Mouse (Mus musculus): ENCODE results near the gene Supt6. TPM values are rescaled to one million over a fixed set of nuclear protein-coding genes. Genes with fewer than 3 reads are reported as not detected.
A peak's percentile ranks its signal among the peaks of the same experiment; 100 is the strongest.

Gene Supt6
- polyA plus RNA-seq, 1 experiment, result 30.7 TPM

GRCm38 (mm10) chr11:78271986-78272385 lies 26.2 kb upstream of the Supt6 start:
- TF ChIP-seq CTCF (IDR thresholded peaks at IDR 0.05; ENCODE audit: control insufficient read depth, insufficient read depth, low read length), result no peak
- TF ChIP-seq POLR2A (IDR thresholded peaks at IDR 0.05; ENCODE audit: borderline replicate concordance, control insufficient read depth, low read depth, low read length), result no peak
- H3K4me3 ChIP-seq (replicated peaks; ENCODE audit: control insufficient read depth, low read depth, low read length), result no peak overlapping the region
- H3K4me1 ChIP-seq (ENCODE audit: control insufficient read depth, insufficient read depth, low read length), result no peaks in the 10 kb centered on the region
- 93% methylated on average over 13 of the region's 13 CpGs for WGBS
- H3K27ac ChIP-seq (ENCODE audit: control insufficient read depth, insufficient read depth, low read depth, low read length, poor library complexity), result no peak overlapping the region

- H3K27ac ChIP-seq (ENCODE audit: control insufficient read depth, insufficient read depth, low read depth, low read length, poor library complexity), result no peak overlapping the region
- WGBS, result 93% methylated on average over 6 of the region's 6 CpGs
- no peak overlapping the region for H3K4me3 ChIP-seq (replicated peaks; ENCODE audit: control insufficient read depth, low read depth, low read length)
- H3K4me1 ChIP-seq (ENCODE audit: control insufficient read depth, insufficient read depth, low read length), result no peaks in the 10 kb centered on the region; the same call in 1 of the 2 replicates
- TF ChIP-seq CTCF (IDR thresholded peaks at IDR 0.05; ENCODE audit: control insufficient read depth, insufficient read depth, low read length), result no peak
- TF ChIP-seq POLR2A (IDR thresholded peaks at IDR 0.05; ENCODE audit: borderline replicate concordance, control insufficient read depth, low read depth, low read length), result no peak
Measured at GRCm38 (mm10) chr11:78265571-78265970, 19.8 kb upstream of the Supt6 start.

GRCm38 (mm10) chr11:78262550-78262949 lies 16.8 kb upstream of the Supt6 start:
- TF ChIP-seq CTCF (IDR thresholded peaks at IDR 0.05; ENCODE audit: control insufficient read depth, insufficient read depth, low read length) (peak; percentile 65), POLR2A (IDR thresholded peaks at IDR 0.05; ENCODE audit: borderline replicate concordance, control insufficient read depth, low read depth, low read length) (no peak)
- Histone ChIP-seq H3K4me1 (ENCODE audit: control insufficient read depth, insufficient read depth, low read length) (no peaks in the 10 kb centered on the region; the same call in 1 of the 2 replicates), H3K4me3 (replicated peaks; ENCODE audit: control insufficient read depth, low read depth, low read length) (peak overlapping the region; percentile 31), H3K27ac (ENCODE audit: control insufficient read depth, insufficient read depth, low read depth, low read length, poor library complexity) (0 out of 2 replicates have a peak overlapping the region, but pooled peaks have one; percentile 10)
- 3% methylated on average over 8 of the region's 8 CpGs for WGBS

- peak within 1 kb of the TSS; percentile 57 for H3K27ac ChIP-seq (ENCODE audit: control insufficient read depth, insufficient read depth, low read depth, low read length, poor library complexity)
- WGBS, result under 1% methylated on average over 112 of the region's 115 CpGs
- H3K4me3 ChIP-seq (replicated peaks; ENCODE audit: control insufficient read depth, low read depth, low read length), result peak within 1 kb of the TSS; percentile 99
- no peaks in the 10 kb centered on the region; the same call in 1 of the 2 replicates for H3K4me1 ChIP-seq (ENCODE audit: control insufficient read depth, insufficient read depth, low read length)
- TF ChIP-seq POLR2A (IDR thresholded peaks at IDR 0.05; ENCODE audit: borderline replicate concordance, control insufficient read depth, low read depth, low read length) (peak; percentile 78; the same call in 1 of the 2 replicates), CTCF (IDR thresholded peaks at IDR 0.05; ENCODE audit: control insufficient read depth, insufficient read depth, low read length) (no peak)
Measured at GRCm38 (mm10) chr11:78261380-78262352, 15.9 kb upstream of the Supt6 start, which contains the start of gene 2610507B11Rik. 2610507B11Rik (plus strand) TSS chr11:78261752.

- H3K4me3 ChIP-seq (replicated peaks; ENCODE audit: control insufficient read depth, low read depth, low read length), result no peak overlapping the region
- H3K4me1 ChIP-seq (ENCODE audit: control insufficient read depth, insufficient read depth, low read length), result no peaks in the 10 kb centered on the region; the same call in 1 of the 2 replicates
- TF ChIP-seq POLR2A (IDR thresholded peaks at IDR 0.05; ENCODE audit: borderline replicate concordance, control insufficient read depth, low read depth, low read length) (no peak), CTCF (IDR thresholded peaks at IDR 0.05; ENCODE audit: control insufficient read depth, insufficient read depth, low read length) (no peak)
- 86% methylated on average over 2 of the region's 2 CpGs for WGBS
- no peak overlapping the region for H3K27ac ChIP-seq (ENCODE audit: control insufficient read depth, insufficient read depth, low read depth, low read length, poor library complexity)
Measured at GRCm38 (mm10) chr11:78260489-78261258, 14.9 kb upstream of the Supt6 start.

- no peak for TF ChIP-seq CTCF (IDR thresholded peaks at IDR 0.05; ENCODE audit: control insufficient read depth, insufficient read depth, low read length)
- TF ChIP-seq POLR2A (IDR thresholded peaks at IDR 0.05; ENCODE audit: borderline replicate concordance, control insufficient read depth, low read depth, low read length), result no peak
- 86% methylated on average over 1 of the region's 1 CpGs for WGBS
- Histone ChIP-seq H3K4me1 (ENCODE audit: control insufficient read depth, insufficient read depth, low read length) (no peaks in the 10 kb centered on the region), H3K4me3 (replicated peaks; ENCODE audit: control insufficient read depth, low read depth, low read length) (no peak overlapping the region), H3K27ac (ENCODE audit: control insufficient read depth, insufficient read depth, low read depth, low read length, poor library complexity) (no peak overlapping the region)
Measured at GRCm38 (mm10) chr11:78256618-78257017, 10.8 kb upstream of the Supt6 start.

- TF ChIP-seq CTCF (IDR thresholded peaks at IDR 0.05; ENCODE audit: control insufficient read depth, insufficient read depth, low read length), result no peak
- no peak for TF ChIP-seq POLR2A (IDR thresholded peaks at IDR 0.05; ENCODE audit: borderline replicate concordance, control insufficient read depth, low read depth, low read length)
- Histone ChIP-seq H3K27ac (ENCODE audit: control insufficient read depth, insufficient read depth, low read depth, low read length, poor library complexity) (no peak overlapping the region), H3K4me3 (replicated peaks; ENCODE audit: control insufficient read depth, low read depth, low read length) (no peak overlapping the region), H3K4me1 (ENCODE audit: control insufficient read depth, insufficient read depth, low read length) (no peaks in the 10 kb centered on the region; the same call in 1 of the 2 replicates)
- 51% methylated on average over 4 of the region's 4 CpGs for WGBS
Measured at GRCm38 (mm10) chr11:78247727-78248140, 1.9 kb upstream of the Supt6 start.

- H3K4me3 ChIP-seq (replicated peaks; ENCODE audit: control insufficient read depth, low read depth, low read length), result no peak overlapping the region
Measured at GRCm38 (mm10) chr11:78247012-78247348, 1.2 kb upstream of the Supt6 start.

More at GRCm38 (mm10) chr11:78247012-78247348, 1.2 kb upstream of the Supt6 start:
- 46% methylated on average over 3 of the region's 3 CpGs for WGBS
- TF ChIP-seq POLR2A (IDR thresholded peaks at IDR 0.05; ENCODE audit: borderline replicate concordance, control insufficient read depth, low read depth, low read length), result no peak
- TF ChIP-seq CTCF (IDR thresholded peaks at IDR 0.05; ENCODE audit: control insufficient read depth, insufficient read depth, low read length), result no peak
- H3K4me1 ChIP-seq (ENCODE audit: control insufficient read depth, insufficient read depth, low read length), result no peaks in the 10 kb centered on the region; the same call in 1 of the 2 replicates
- no peak overlapping the region for H3K27ac ChIP-seq (ENCODE audit: control insufficient read depth, insufficient read depth, low read depth, low read length, poor library complexity)
